Mouse (Mus musculus) liver, embryonic 14.5 days (tissue): ENCODE measurements at regions not wholly inside any gene's neighbourhood (a gene's known extent, or its start where the extent isn't known, plus 50 kb on each side); places are given as distances from the start of the nearest gene placed in this dataset.

Source experiments
- CTCF ChIP-seq: IDR thresholded peaks from 2 replicates; pipeline ENCODE4 v1.5.1; 2016; ENCODE audit warnings: antibody characterized with exemption, low read depth, control low read depth
- EP300 ChIP-seq: IDR thresholded peaks from 2 replicates; pipeline ENCODE4 v1.6.1; 2016; ENCODE audit warnings: antibody characterized with exemption, low read depth

DNA sequence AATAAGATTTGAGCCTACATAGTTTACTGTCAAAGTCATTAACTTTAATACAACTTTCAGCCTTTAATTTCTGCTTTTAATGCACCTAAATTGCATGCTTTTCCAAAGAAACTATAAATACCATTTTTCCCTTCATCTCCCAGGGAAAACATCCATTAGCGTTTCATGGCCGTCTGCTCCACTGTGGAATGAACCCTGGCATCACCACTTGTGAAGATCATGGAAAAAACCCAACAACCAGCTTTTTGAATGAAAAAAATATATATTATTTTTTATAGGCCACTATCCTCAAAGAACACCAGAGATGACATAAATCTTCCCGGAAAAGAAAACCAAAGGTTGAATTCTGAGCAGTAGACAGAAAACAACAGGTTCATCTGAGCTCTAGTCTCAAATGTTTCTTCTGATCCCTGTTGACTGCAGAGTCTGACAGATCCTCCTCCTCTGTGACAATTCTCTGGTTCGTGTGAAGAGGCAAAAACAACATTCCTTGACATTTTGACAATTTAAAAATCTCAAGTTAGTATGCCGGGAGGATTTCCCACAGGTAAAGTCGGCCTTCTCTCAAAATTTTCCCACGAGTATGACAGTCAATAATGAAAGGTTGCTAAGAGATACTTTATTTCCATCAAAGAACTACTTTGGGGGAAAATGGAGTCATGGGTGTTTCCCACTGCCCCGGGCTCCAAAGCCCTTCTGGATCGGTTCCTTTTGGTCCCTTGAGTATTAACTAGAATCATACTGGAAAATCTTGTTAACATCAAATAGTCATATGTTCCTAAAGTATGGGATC, 119.7 kb upstream of the Cpm start:
- TF ChIP-seq CTCF (no peak), EP300 (no peak)
